Mouse (Mus musculus) urinary bladder, adult 2 months (tissue): Measurements from ENCODE around the gene Mmp25. TPM values are rescaled to one million over a fixed set of nuclear protein-coding genes. Genes with fewer than 3 reads are reported as not detected.
"Not testable (repeated sequence)": the region's sequence is repeated elsewhere in the genome, so short reads cannot be mapped to it uniquely, and the experiment has no call there.

Experiments used
- DNase-seq: peaks from one replicate; pipeline ENCODE4 v3.0.0; 2022; ENCODE audit warnings: low spot score
- polyA plus RNA-seq: library from polyadenylated mRNA; depleted of rRNA; stranded (reverse); fragments of >200 nt; gene quantifications from 2 replicates; pipeline ENCODE4 v1.2.3, GENCODE M21; 2012; rRNA removed

Mmp25 gene
- polyA plus RNA-seq, 1 experiment = 0.22 TPM

DNA sequence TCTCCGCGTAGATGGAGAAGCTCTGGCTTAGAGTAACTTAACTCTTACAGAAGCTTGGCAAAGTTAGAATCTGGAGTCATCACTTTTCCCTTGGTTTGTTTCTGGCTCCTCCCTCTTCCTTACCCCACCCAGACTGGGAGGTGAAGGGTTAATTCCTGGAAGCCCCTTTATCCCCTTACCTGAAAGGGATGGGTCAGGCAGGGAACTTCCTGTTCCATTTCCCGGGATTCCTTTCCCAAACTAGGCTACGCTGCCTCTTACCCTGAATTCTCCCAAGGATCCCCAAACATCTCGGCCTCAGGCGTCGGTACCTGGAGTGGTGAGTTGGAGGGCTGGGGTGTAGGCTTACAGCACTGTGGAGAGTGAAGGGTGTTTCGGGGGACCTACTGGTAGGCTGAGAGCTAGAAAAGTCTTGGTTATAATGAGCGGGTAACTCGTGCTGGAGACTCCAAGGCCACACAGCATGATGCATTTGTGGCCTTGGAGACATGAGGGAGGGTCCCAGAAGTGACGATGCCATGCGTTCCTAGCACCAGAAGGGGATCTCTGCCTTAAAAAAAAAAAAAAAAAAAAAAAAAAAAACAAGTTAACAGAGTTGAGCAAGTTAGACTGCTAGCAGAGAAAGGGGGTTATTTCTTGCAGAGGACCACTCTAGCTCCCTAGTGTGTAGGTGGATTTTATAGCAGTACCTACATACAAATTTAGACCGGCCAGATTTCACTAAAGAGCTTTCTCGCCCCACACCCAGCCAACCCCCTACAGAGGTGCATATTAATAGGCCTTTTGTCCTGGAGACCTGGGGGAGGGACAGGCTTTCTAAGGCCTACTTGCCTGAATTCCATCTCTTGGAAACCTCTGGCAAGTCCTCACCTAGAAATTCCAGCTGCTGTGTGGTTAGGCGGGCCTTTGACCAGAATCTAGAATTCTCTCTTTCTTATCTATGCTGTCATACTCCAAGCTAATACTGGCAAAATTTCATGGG is 44.1 kb downstream of the Mmp25 start, which contains the start of gene Zscan10:
Zscan10 (plus strand) TSS at position 216 of the 982 bp plus-strand sequence.
- DNase-seq = no peak

GRCm38 (mm10) chr17:23599605-23600063 is 45.4 kb downstream of the Mmp25 start:
- DNase-seq = no peak

- peak; percentile 54 for DNase-seq
Observed at GRCm38 (mm10) chr17:23598582-23599552, 46.2 kb downstream of the Mmp25 start, which contains the start of gene Zfp13. TSS of gene Zfp13 (minus strand) at chr17:23599487.

GRCm38 (mm10) chr17:23595139-23595538 is 49.9 kb downstream of the Mmp25 start:
- DNase-seq = not testable (repeated sequence)

DNA sequence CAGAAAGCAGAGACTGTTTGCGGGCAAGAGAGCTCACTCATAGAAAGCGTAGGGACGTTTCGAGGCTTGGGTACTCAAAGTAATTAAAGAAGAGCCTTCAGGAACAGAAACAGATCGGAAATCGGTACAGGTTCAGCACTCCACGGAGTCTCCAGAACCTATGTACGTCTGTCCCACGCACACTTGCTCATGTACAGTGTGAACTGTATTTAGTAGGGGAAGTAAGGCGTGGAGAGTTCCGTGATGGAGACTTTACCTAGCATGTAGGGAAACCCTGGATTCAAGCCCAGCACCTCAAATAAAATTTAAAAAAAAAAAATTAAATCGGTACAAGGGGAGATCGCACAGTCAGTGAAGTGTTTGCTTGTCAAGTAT is 52.2 kb downstream of the Mmp25 start:
- no peak for DNase-seq

DNA sequence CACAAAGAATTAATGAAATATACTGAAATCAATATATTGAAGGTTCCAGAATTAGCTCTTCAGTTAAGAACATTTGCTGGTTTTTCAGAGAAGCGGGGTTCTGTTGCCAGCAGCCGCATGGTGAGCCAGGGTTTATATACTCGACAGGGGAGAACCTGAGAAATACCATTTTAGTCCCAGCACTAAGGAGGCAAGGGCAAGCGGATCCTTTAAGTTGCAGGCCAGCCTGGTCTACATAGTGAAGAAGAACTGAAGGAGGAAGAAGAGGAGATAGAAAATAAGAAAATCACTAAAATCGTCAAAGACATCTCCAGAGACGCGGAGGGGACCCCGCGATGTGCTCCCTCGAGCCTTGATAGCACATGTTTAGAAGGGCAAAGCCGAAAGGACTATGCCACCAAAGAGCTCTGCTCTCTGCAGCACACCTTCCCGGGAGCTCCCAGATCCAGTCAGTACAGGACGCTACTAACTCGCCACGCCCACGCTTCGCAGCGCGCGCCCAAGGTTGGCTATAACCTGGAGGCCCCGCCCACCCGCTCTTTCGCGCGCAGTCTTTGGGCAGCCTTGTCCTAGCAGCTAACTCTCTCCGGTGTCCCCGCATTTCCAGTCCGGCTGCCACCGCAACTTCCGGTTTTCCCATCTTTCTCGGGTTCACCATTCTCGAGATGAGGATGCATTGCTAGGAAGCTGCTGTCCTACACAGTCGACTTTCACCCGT is 52.7 kb downstream of the Mmp25 start:
- peak; percentile 72 for DNase-seq

- DNase-seq = no peak
Observed at GRCm38 (mm10) chr17:23587253-23587652, 57.8 kb downstream of the Mmp25 start.

- no peak for DNase-seq
Observed at GRCm38 (mm10) chr17:23585721-23586491, 59.2 kb downstream of the Mmp25 start.

- DNase-seq = no peak
Observed at GRCm38 (mm10) chr17:23584786-23585185, 60.3 kb downstream of the Mmp25 start.

Other genes starting within 250 kb of the Mmp25 start
- gene Vmn2r117, start 165.6 kb downstream of the Mmp25 start, polyA plus RNA-seq = not detected in 2 replicates
- 7.6 and 7.8 TPM in 2 replicates for gene Zfp213, start 81.0 kb downstream of the Mmp25 start, polyA plus RNA-seq
- gene Zfp13, start 45.8 kb downstream of the Mmp25 start, polyA plus RNA-seq = 9.2 and 11.9 TPM in 2 replicates
- 0.04 TPM in 2 replicates for gene Zscan10, start 44.4 kb downstream of the Mmp25 start, polyA plus RNA-seq
- 9.2 and 11.7 TPM in 2 replicates for gene Bicdl2, start 15.2 kb upstream of the Mmp25 start, polyA plus RNA-seq
- gene Hcfc1r1, start 28.3 kb upstream of the Mmp25 start, polyA plus RNA-seq = 136 and 183 TPM in 2 replicates
- gene Thoc6, start 28.6 kb upstream of the Mmp25 start, polyA plus RNA-seq = 13.2 and 16.9 TPM in 2 replicates
- 17.4 and 26.7 TPM in 2 replicates for gene Tnfrsf12a, start 32.2 kb upstream of the Mmp25 start, polyA plus RNA-seq
- gene Cldn6, start 34.0 kb upstream of the Mmp25 start, polyA plus RNA-seq = 0.04 TPM in 1 of 2 replicates, not detected in the other
- not detected in 2 replicates for gene Cldn9, start 38.7 kb upstream of the Mmp25 start, polyA plus RNA-seq
- 0.10 and 0.23 TPM in 2 replicates for gene 1520401A03Rik, start 77.5 kb upstream of the Mmp25 start, polyA plus RNA-seq
- 10.4 and 15.3 TPM in 2 replicates for gene Pkmyt1, start 81.1 kb upstream of the Mmp25 start, polyA plus RNA-seq
- 12.8 and 13.0 TPM in 2 replicates for gene Paqr4, start 95.6 kb upstream of the Mmp25 start, polyA plus RNA-seq
- gene Kremen2, start 100.6 kb upstream of the Mmp25 start, polyA plus RNA-seq = 0.04 and 0.11 TPM in 2 replicates
- gene Flywch1, start 126.3 kb upstream of the Mmp25 start, polyA plus RNA-seq = 35.0 and 39.3 TPM in 2 replicates
- gene Flywch2, start 140.8 kb upstream of the Mmp25 start, polyA plus RNA-seq = 9.0 and 13.2 TPM in 2 replicates
- gene Srrm2, start 145.3 kb upstream of the Mmp25 start, polyA plus RNA-seq = 540 TPM in 2 replicates
- gene Elob, start 183.9 kb upstream of the Mmp25 start, polyA plus RNA-seq = 466 and 498 TPM in 2 replicates
- gene Prss33, start 190.8 kb upstream of the Mmp25 start, polyA plus RNA-seq = not detected in 2 replicates
- 0.67 and 1.1 TPM in 2 replicates for gene Prss32, start 198.6 kb upstream of the Mmp25 start, polyA plus RNA-seq
- 0.04 and 0.28 TPM in 2 replicates for gene Prss41, start 198.9 kb upstream of the Mmp25 start, polyA plus RNA-seq
- not detected in 2 replicates for gene Prss21, start 222.8 kb upstream of the Mmp25 start, polyA plus RNA-seq
- not detected in 2 replicates for gene Dcpp1, start 235.6 kb upstream of the Mmp25 start, polyA plus RNA-seq
- gene Dcpp2, start 235.6 kb upstream of the Mmp25 start, polyA plus RNA-seq = not detected in 2 replicates